Mouse (Mus musculus): Measurements from ENCODE around the gene Dus2.
"Not testable (repeated sequence)": the region's sequence is repeated elsewhere in the genome, so short reads cannot be mapped to it uniquely, and the experiment has no call there.

DNA sequence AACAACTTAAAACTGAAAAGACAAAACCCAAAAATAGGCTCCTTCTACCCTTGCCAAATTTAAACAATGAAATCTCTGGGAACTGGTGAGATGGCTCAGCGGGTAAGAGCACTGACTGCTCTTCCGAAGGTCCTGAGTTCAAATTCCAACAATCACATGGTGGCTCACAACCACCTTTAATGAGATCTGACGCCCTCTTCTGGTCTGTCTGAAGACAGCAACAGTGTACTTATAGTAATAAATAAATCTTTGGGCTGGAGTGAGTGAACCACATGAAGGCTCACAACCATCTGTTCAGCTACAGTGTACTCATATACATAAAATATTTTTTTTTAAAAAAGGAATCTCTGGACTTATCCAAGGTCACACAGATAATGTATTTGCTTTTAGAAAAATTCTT lies 16.8 kb downstream of the Dus2 start:
- TF ChIP-seq CTCF, EP300 (IDR thresholded peaks at IDR 0.05; ENCODE audit: low read depth): not testable (repeated sequence)

Data from liver, embryonic 14.5 days (tissue).